Mouse (Mus musculus): ENCODE measurements around the gene Csde1.

DNA sequence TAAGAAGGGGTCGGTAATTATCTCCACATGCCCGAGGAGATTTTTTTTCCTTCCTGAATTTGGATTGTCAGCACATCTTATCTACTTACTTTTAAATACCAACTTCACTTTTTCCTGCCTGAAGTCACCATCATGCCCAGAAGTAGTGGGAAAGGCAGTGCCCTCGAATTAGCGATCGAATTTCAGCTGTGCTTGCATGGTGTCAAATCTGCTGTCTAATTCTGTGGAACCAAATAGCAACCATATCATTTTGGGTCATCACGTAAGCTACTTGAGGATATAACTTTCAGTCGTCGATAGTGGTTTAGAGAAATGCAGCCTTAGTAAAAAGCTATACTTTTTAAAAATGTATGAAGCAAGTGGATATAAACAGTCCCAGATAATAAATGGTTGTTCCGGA, 56.2 kb downstream of the Csde1 start:
- TF ChIP-seq MAFK (IDR thresholded peaks at IDR 0.05; ENCODE audit: insufficient read depth, low read depth, low read length) (no peak), ZNF384 (IDR thresholded peaks at IDR 0.05; ENCODE audit: low read depth, low read length) (no peak), HCFC1 (IDR thresholded peaks at IDR 0.05; ENCODE audit: borderline replicate concordance, insufficient read depth, low read length) (no peak), ZC3H11A (IDR thresholded peaks at IDR 0.05; ENCODE audit: borderline replicate concordance, low read depth, low read length) (no peak), CHD2 (IDR thresholded peaks at IDR 0.05; ENCODE audit: low read depth, low read length) (no peak)

Data from ES-E14 (cell line).